Mouse (Mus musculus) left cerebral cortex, adult 6 months (tissue): ENCODE results near the gene Hist1h2bg. TPM values are rescaled to one million over a fixed set of nuclear protein-coding genes. Genes with fewer than 3 reads are reported as not detected.

Experiments
- polyA plus RNA-seq: library from polyadenylated mRNA; unstranded; fragments of <200 nt; fragmentation: Nextera tagmentation; gene quantifications from 2 replicates; pipeline ENCODE4 v1.2.3, GENCODE M21; 2021

The Hist1h2bg gene
- polyA plus RNA-seq, 1 experiment from 2014 or later = 1.3 TPM

Other genes with a start within 250 kb of the Hist1h2bg start
- 11.4 and 15.5 TPM in 2 replicates for gene Zfp322a, start 202.2 kb upstream of the Hist1h2bg start, polyA plus RNA-seq
- 7.6 and 8.6 TPM in 2 replicates for gene Abt1, start 147.5 kb upstream of the Hist1h2bg start, polyA plus RNA-seq
- gene Btn1a1, start 105.5 kb upstream of the Hist1h2bg start, polyA plus RNA-seq = 0.03 TPM in 1 of 2 replicates, not detected in the other
- 0.49 and 0.70 TPM in 2 replicates for gene Btn2a2, start 82.5 kb upstream of the Hist1h2bg start, polyA plus RNA-seq
- gene Hist1h4h, start 40.3 kb upstream of the Hist1h2bg start, polyA plus RNA-seq = 37.4 and 58.8 TPM in 2 replicates
- gene Hist1h2af, start 37.5 kb upstream of the Hist1h2bg start, polyA plus RNA-seq = 0.54 TPM in 1 of 2 replicates, not detected in the other
- gene Hist1h3g, start 36.0 kb upstream of the Hist1h2bg start, polyA plus RNA-seq = not detected in 2 replicates
- 0.20 and 0.25 TPM in 2 replicates for gene Hist1h2bh, start 28.0 kb upstream of the Hist1h2bg start, polyA plus RNA-seq
- gene Hist1h3f, start 27.3 kb upstream of the Hist1h2bg start, polyA plus RNA-seq = 0.13 and 0.29 TPM in 2 replicates
- gene Hist1h4f, start 19.7 kb upstream of the Hist1h2bg start, polyA plus RNA-seq = not detected in 2 replicates
- 0.02 and 0.05 TPM in 2 replicates for gene Hist1h1d, start 18.1 kb upstream of the Hist1h2bg start, polyA plus RNA-seq
- gene Hist1h3e, start 9.0 kb upstream of the Hist1h2bg start, polyA plus RNA-seq = 0.88 and 1.3 TPM in 2 replicates
- 4.0 and 7.7 TPM in 2 replicates for gene Hist1h2ae, start 176 bp upstream of the Hist1h2bg start, polyA plus RNA-seq
- gene Hist1h2bf, start 2.8 kb downstream of the Hist1h2bg start, polyA plus RNA-seq = 0.73 TPM in 1 of 2 replicates, not detected in the other
- gene Hist1h2ad, start 3.0 kb downstream of the Hist1h2bg start, polyA plus RNA-seq = 0.59 TPM in 1 of 2 replicates, not detected in the other
- gene Hist1h3d, start 4.4 kb downstream of the Hist1h2bg start, polyA plus RNA-seq = 0.18 and 0.33 TPM in 2 replicates
- gene Hist1h4d, start 10.2 kb downstream of the Hist1h2bg start, polyA plus RNA-seq = 6.4 and 8.7 TPM in 2 replicates
- 3.2 TPM in 2 replicates for gene Hist1h2be, start 49.7 kb downstream of the Hist1h2bg start, polyA plus RNA-seq
- 7.8 and 10.6 TPM in 2 replicates for gene Hist1h1e, start 51.2 kb downstream of the Hist1h2bg start, polyA plus RNA-seq
- 0.88 and 1.6 TPM in 2 replicates for gene Hist1h2ac, start 112.6 kb downstream of the Hist1h2bg start, polyA plus RNA-seq
- 101 and 115 TPM in 2 replicates for gene Hist1h2bc, start 112.8 kb downstream of the Hist1h2bg start, polyA plus RNA-seq
- gene Hist1h1t, start 124.4 kb downstream of the Hist1h2bg start, polyA plus RNA-seq = not detected in 2 replicates
- gene Hist1h4c, start 127.1 kb downstream of the Hist1h2bg start, polyA plus RNA-seq = 2.1 and 4.0 TPM in 2 replicates
- gene Hfe, start 139.5 kb downstream of the Hist1h2bg start, polyA plus RNA-seq = 3.9 and 4.3 TPM in 2 replicates
- gene Hist1h1c, start 167.4 kb downstream of the Hist1h2bg start, polyA plus RNA-seq = 7.4 and 7.6 TPM in 2 replicates
- gene Hist1h3c, start 174.2 kb downstream of the Hist1h2bg start, polyA plus RNA-seq = 0.53 TPM in 1 of 2 replicates, not detected in the other
- gene Hist1h2bb, start 175.3 kb downstream of the Hist1h2bg start, polyA plus RNA-seq = 0.45 TPM in 1 of 2 replicates, not detected in the other
- 2.6 and 2.8 TPM in 2 replicates for gene Hist1h2ab, start 179.7 kb downstream of the Hist1h2bg start, polyA plus RNA-seq
- gene Hist1h3b, start 180.9 kb downstream of the Hist1h2bg start, polyA plus RNA-seq = 0.40 TPM in 1 of 2 replicates, not detected in the other
- not detected in 2 replicates for gene Hist1h4b, start 185.6 kb downstream of the Hist1h2bg start, polyA plus RNA-seq
- 0.47 TPM in 1 of 2 replicates, not detected in the other for gene Hist1h4a, start 189.8 kb downstream of the Hist1h2bg start, polyA plus RNA-seq
- not detected in 2 replicates for gene Hist1h3a, start 191.0 kb downstream of the Hist1h2bg start, polyA plus RNA-seq
- not detected in 2 replicates for gene Hist1h1a, start 192.3 kb downstream of the Hist1h2bg start, polyA plus RNA-seq
- gene Trim38, start 198.5 kb downstream of the Hist1h2bg start, polyA plus RNA-seq = not detected in 2 replicates
- gene Slc17a2, start 235.6 kb downstream of the Hist1h2bg start, polyA plus RNA-seq = not detected in 2 replicates